Mouse (Mus musculus): ENCODE data around the gene Wdr54.

Wdr54 gene

GRCm38 (mm10) chr6:83127419-83127818 lies 28.8 kb downstream of the Wdr54 start:
- no peak for DNase-seq (ENCODE audit: low spot score)

DNA sequence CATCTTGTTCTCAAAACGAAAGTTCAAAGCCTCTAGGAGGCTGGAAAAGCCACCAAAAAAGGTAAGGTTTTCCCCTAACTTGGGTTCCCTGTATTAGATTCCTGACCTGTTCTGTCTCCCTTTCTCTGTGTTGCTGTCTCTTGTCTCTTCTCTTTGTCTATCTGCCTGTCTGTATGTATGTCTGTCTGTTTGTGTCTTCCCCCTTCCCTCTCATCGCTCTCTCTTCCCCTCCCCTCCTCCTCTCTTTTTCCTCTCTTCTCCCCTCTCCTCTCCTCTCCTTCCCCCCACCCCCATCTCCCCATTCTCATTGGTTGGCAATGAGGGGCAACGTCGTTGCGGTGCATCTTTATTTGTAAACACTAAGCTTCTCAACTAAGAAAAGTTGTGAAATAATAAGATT lies 30.9 kb downstream of the Wdr54 start, which contains the start of gene Ino80b:
Ino80b (minus strand) TSS at position 101 of the 400 bp plus-strand sequence.
- DNase-seq (ENCODE audit: low spot score), result no peak

- DNase-seq (ENCODE audit: low spot score), result peak; percentile 90
Measured at GRCm38 (mm10) chr6:83124851-83125312, 31.3 kb downstream of the Wdr54 start.

- no peak for DNase-seq (ENCODE audit: low spot score)
Measured at GRCm38 (mm10) chr6:83122961-83123360, 33.2 kb downstream of the Wdr54 start.

DNA sequence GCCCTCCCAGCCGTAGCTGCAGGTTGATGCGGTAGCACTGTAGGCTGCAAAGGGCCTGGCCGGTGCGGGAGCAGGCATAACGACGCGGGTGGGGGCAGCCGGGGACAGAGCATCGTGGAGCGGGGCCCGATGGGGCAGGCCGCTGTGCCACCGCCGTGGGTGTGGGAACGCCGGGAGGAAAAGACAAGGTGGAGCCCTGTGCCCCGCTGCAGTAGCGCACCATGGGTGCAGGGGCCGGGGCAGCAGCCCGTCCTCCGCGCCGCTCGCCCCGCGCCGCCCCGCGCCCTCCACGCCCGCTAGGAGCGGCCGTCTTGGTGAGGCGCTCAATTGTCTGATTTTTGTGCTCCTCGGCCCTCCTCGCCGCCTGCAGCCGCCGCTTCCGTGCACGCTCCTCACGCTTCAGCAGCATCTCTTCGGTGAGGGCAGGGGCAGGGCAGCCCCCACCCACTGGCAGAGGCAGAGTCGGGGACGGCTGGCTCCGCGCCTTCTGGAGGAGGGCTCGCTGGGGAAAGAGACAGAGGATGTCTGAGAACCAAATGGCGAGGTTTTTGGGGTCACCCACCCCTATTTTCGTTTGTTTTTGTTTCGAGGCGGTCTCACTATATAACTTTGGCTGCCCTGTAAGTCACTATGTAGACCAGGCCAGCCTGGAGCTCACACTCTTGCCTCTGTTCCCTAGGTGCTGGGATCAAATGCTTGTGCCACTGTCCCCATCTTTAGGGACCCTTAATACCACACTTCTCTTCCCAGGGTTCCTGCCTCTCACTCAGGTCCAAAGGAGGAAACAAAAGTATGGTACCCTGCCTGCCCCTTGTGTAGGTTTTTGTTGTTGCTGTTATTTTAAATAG lies 34.1 kb downstream of the Wdr54 start:
- DNase-seq (ENCODE audit: low spot score), result no peak

DNA sequence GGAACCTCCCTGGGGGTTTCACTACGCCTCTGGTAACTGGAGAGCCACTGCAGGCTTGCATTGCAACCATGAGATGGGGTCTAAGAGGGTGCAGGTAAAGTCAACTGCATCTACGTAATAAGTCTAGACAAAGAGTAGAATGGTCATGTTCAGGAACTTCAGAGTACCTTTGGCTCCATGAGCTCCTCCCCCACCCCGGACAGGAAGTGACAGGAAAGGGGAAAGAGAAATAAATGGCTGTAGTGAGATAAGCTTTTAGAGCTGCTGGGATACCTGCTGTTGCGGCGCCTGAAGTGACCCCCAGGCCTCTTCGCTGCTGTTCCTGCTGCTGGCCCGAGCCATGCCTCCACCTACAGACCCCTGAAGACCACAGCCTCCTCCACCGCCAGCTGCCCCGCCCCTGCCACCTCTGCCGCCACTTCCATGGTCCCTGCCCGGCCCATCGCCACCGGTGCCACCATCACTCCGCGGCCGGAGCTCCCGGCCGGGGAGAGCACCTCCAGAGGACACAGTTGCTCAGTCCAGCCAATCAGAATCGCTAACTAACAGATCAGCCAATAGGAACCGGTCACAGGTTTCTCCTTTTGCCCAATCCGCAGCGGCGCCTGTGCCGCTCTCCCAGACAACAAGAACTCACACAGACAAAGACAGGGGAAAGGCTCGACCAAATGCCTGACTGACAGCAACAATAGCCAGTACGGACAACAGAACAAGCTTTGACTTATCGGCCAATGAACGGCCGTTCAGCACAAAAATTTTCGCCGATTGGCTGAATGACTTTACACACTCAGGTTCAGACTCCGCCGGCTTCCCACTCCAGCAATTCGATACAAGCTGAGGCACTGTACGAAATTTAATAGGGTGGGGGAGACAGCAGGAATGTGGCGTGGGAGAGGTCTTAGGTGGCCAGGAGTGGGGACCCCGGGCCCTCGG lies 35.0 kb downstream of the Wdr54 start, which contains the start of gene Wbp1:
Wbp1 (minus strand) TSS at position 630 of the 933 bp plus-strand sequence.
- peak; percentile 97 for DNase-seq (ENCODE audit: low spot score)

GRCm38 (mm10) chr6:83119734-83120051 lies 36.5 kb downstream of the Wdr54 start:
- DNase-seq (ENCODE audit: low spot score), result no peak

- no peak for DNase-seq (ENCODE audit: low spot score)
Measured at GRCm38 (mm10) chr6:83118825-83119733, 37.1 kb downstream of the Wdr54 start.

- DNase-seq (ENCODE audit: low spot score), result no peak
Measured at GRCm38 (mm10) chr6:83118369-83118768, 37.8 kb downstream of the Wdr54 start.

DNA sequence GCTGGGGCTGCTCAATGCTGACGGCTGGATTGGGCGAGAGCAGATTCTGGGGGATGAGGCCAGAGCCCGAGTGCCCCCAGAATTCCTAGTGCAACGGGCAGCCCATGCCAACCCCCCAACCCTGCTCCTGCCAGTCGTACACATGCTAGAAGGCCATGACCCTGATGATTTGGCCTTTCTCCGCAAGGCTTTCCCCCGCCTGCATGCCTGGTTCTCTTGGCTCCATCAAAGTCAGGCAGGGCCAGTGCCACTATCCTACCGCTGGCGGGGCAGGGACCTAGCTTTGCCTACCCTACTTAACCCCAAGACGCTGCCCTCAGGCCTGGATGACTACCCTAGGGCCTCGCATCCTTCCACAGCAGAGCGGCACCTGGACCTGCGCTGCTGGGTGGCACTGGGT lies 38.6 kb downstream of the Wdr54 start:
- DNase-seq (ENCODE audit: low spot score), result peak; percentile 12

DNA sequence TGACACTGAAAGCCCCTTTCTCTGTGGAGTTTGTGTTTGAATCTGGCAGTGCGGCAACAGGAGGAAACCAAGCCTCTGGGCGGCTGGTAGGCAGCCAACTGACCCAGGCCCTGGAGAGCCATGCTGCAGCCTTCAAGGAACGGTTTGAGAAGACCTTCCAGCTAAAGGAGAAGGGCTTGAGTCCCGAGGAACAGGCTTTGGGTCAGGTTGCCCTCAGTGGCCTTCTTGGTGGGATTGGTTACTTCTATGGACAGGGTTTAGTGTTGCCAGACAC lies 39.1 kb downstream of the Wdr54 start:
- no peak for DNase-seq (ENCODE audit: low spot score)

- no peak for DNase-seq (ENCODE audit: low spot score)
Measured at GRCm38 (mm10) chr6:83116373-83117164, 39.6 kb downstream of the Wdr54 start.

DNA sequence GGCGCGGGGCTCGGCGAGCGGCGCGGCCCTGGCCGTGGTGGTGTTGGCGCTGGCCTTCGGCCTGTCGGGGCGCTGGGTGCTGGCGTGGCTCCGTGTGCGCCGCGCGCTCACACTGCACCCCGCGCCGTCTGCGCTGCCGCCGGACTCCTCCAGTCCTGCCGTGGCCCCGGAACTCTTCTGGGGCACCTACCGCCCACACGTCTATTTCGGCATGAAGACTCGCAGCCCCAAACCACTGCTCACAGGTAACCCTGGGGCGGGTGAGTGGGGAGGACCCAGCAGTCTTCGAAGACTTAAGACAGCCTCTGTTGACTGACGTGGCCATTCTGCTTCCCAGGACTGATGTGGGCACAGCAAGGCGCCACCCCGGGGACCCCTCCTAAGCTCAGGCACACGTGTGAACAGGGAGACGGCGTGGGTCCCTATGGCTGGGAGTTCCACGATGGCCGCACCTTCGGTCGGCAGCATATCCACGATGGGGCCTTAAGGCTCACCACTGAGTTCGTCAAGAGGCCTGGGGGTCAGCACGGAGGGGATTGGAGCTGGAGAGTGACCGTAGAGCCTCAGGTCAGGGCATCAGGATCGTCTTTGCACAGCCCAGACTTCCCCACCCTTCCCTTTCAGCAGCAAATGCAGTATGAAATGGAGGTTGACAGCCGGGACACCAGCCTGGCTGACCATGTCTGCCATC lies 40.4 kb downstream of the Wdr54 start:
- DNase-seq (ENCODE audit: low spot score), result peak; percentile 50

- DNase-seq (ENCODE audit: low spot score), result peak; percentile 90
Measured at GRCm38 (mm10) chr6:83115011-83115671, 41.1 kb downstream of the Wdr54 start, which contains the start of gene Mogs. Mogs (plus strand) TSS chr6:83115496.

GRCm38 (mm10) chr6:83111510-83112136 lies 44.6 kb downstream of the Wdr54 start:
- no peak for DNase-seq (ENCODE audit: low spot score)

DNA sequence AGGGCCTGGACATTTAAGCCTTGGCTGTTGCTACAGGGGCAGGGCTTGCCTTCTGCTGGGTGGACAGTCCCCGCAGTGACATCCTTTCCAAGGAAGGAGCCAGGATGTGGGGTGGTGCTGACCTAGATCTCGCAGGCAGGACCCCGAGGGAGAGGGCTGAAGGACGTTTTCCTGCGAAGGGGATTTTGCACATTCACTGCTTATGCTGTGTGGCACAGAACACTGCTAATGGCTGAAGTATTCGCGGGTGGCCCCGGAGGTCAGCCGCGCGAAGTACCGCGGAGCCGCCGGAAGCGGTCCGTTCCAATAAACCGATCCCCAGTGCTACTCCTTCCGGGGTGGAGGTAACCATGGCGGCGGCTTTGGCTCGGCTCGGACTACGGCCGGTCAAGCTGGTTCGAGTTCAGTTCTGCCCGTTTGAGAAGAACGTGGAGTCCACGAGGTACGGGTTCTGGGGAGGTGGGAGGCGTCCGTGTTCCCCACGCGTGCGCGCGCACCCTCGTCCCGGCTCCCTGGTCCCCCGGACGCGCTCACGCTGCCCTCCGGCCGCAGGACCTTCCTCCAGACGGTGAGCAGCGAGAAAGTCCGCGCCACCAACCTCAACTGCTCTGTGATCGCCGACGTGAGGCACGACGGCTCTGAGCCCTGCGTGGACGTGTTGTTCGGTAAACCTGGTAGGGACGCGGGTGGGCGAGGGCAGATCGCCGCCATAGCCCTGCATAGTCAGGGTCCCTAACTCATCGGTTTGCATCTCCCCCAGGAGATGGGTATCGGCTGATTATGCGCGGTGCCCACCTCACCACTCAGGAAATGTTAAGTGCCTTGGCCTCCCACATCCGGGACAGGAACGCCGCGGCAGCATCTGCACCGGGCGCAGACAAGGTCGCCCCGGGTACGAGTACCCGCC lies 47.2 kb downstream of the Wdr54 start, which contains the start of gene Mrpl53:
Mrpl53 (plus strand) TSS at position 279 of the 907 bp plus-strand sequence.
- DNase-seq (ENCODE audit: low spot score), result peak; percentile 83

- DNase-seq (ENCODE audit: low spot score), result peak; percentile 74
Measured at GRCm38 (mm10) chr6:83107566-83108400, 48.4 kb downstream of the Wdr54 start.

All from testis, postnatal 14 days (tissue).